Mouse (Mus musculus): ENCODE measurements at regions not wholly inside any gene's neighbourhood (a gene's known extent, or its start where the extent isn't known, plus 50 kb on each side); places are given as distances from the start of the nearest gene placed in this dataset.

- no peak overlapping the region for H3K4me2 ChIP-seq (replicated peaks)
- H3K36me3 ChIP-seq, result no peaks in the 10 kb centered on the region
- H3K4me1 ChIP-seq, result no peaks in the 10 kb centered on the region
- WGBS, result 77% methylated on average over 5 of the region's 5 CpGs
- no peak overlapping the region for H3K27ac ChIP-seq
- no peaks in the 10 kb centered on the region for H3K9me3 ChIP-seq (replicated peaks)
- ATAC-seq (ENCODE audit: low FRiP score), result no peak
- no peaks in the 10 kb centered on the region for H3K27me3 ChIP-seq
- H3K9ac ChIP-seq, result no peak overlapping the region
- no peak overlapping the region for H3K4me3 ChIP-seq
Measured at GRCm38 (mm10) chr2:124753717-124754116, 314.2 kb upstream of the Slc24a5 start.

DNA sequence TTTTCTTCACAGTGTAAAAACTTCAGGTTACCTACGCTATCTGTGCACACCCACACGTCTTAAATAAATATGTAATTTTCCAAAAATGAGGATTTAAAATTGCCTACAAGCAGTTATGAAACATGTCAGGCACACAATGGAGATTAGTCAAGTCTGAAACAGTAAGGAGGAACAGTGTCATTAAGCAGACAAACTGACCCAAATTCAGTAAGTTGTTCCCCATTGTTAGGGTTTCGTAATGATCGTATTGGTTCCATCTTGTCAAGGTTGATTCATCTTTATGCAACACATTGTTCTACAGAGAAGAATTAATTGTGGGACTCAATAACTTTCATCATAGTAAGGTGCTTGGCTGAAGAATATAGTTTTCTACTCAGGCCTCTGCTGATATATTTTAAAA is 312.7 kb upstream of the Slc24a5 start:
- no peak overlapping the region for H3K4me2 ChIP-seq (replicated peaks)
- H3K36me3 ChIP-seq, result no peaks in the 10 kb centered on the region
- no peak overlapping the region for H3K9ac ChIP-seq
- no peak overlapping the region for H3K4me3 ChIP-seq
- H3K27ac ChIP-seq, result no peak overlapping the region
- no peaks in the 10 kb centered on the region for H3K9me3 ChIP-seq (replicated peaks)
- no peaks in the 10 kb centered on the region for H3K27me3 ChIP-seq
- 95% methylated on average over 4 of the region's 4 CpGs for whole genome bisulfite sequencing
- H3K4me1 ChIP-seq, result no peaks in the 10 kb centered on the region
- no peak for ATAC-seq (ENCODE audit: low FRiP score)

DNA sequence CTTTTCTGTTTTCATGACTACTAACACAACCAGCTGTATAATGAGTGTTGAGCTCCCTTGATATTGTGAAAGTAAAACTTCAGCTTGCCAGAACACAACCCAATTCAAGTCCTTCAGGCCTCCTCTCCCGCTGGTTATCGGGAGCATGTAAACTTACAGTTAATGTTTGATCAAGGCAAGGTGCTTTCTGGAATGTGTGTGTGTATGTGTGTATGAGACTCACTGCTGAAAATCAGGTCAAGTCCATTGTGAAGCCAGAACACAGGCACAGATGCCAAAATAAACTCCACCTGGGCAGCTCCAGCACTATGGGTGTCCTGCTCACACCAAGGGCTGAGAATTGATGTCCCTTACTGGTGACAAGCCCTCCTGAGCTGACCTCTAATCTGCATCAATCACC is 308.9 kb upstream of the Slc24a5 start:
- Histone ChIP-seq H3K27me3 (no peaks in the 10 kb centered on the region), H3K36me3 (no peaks in the 10 kb centered on the region), H3K4me1 (peaks cover under 1% of the 10 kb centered on the region; the same call in 1 of the 2 replicates), H3K9me3 (replicated peaks) (no peaks in the 10 kb centered on the region), H3K27ac (no peak overlapping the region), H3K9ac (no peak overlapping the region), H3K4me2 (replicated peaks) (no peak overlapping the region), H3K4me3 (no peak overlapping the region)
- ATAC-seq (ENCODE audit: low FRiP score), result no peak
- 89% methylated on average over 2 of the region's 2 CpGs for WGBS

- 82% methylated on average over 7 of the region's 7 CpGs for WGBS
- H3K9me3 ChIP-seq (replicated peaks), result no peaks in the 10 kb centered on the region
- H3K27ac ChIP-seq, result no peak overlapping the region
- no peak for ATAC-seq (ENCODE audit: low FRiP score)
- no peaks in the 10 kb centered on the region for H3K27me3 ChIP-seq
- H3K36me3 ChIP-seq, result no peaks in the 10 kb centered on the region
- H3K4me1 ChIP-seq, result peaks cover 7% of the 10 kb centered on the region; the same call in 1 of the 2 replicates
- H3K4me3 ChIP-seq, result no peak overlapping the region
- H3K4me2 ChIP-seq (replicated peaks), result no peak overlapping the region
- H3K9ac ChIP-seq, result no peak overlapping the region
Measured at GRCm38 (mm10) chr2:124763650-124764049, 304.3 kb upstream of the Slc24a5 start.

DNA sequence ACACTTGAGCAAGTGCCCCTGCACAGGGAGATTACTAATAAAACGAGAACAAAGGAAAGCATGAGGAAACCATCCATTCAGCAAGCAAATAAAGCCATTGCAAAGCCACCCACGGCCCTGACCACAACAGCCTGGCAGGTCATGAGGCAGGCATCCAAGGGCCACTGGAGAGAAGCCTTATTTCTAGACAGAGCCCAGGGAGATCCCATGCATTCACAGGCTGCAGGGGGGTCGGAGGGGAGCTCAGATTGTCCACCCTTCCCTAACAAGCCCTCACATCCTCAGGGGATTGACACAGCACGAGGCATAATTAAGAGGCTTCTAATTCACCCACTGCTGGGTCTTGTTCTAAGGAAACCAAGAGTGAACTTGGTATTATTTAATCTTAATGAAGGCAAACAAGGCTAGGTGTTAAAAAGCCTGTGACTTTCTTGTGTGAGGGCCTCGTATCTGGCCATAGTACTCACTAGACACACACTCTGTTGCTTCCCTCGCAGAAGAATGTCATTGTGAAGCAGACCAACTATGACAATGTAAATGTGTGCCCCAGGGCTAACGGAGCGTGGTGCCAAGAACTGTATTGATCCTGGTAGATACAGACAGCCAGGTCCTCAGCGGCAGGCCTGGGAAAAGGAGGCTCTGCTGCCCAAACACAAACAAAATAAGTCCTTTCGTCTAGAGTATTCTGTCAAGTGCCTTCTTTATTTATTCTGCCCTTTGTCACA is 303.6 kb upstream of the Slc24a5 start:
- no peak overlapping the region for H3K4me3 ChIP-seq
- H3K4me2 ChIP-seq (replicated peaks), result no peak overlapping the region
- no peaks in the 10 kb centered on the region for H3K36me3 ChIP-seq
- ATAC-seq (ENCODE audit: low FRiP score), result peak; percentile 35; the same call in 1 of the 2 replicates
- WGBS, result 41% methylated on average over 10 of the region's 10 CpGs
- no peaks in the 10 kb centered on the region for H3K9me3 ChIP-seq (replicated peaks)
- H3K4me1 ChIP-seq, result peaks cover 7% of the 10 kb centered on the region; the same call in 1 of the 2 replicates
- no peak overlapping the region for H3K27ac ChIP-seq
- H3K27me3 ChIP-seq, result no peaks in the 10 kb centered on the region
- H3K9ac ChIP-seq, result no peak overlapping the region

- Histone ChIP-seq H3K36me3 (no peaks in the 10 kb centered on the region), H3K4me2 (replicated peaks) (no peak overlapping the region), H3K9ac (no peak overlapping the region), H3K9me3 (replicated peaks) (no peaks in the 10 kb centered on the region), H3K27me3 (no peaks in the 10 kb centered on the region), H3K27ac (no peak overlapping the region), H3K4me3 (no peak overlapping the region), H3K4me1 (peaks cover 12% of the 10 kb centered on the region)
- WGBS, result 91% methylated on average over 6 of the region's 6 CpGs
- no peak for ATAC-seq (ENCODE audit: low FRiP score)
Measured at GRCm38 (mm10) chr2:124769267-124769967, 298.5 kb upstream of the Slc24a5 start.

- ATAC-seq (ENCODE audit: low FRiP score), result no peak
- WGBS, result 71% methylated on average over 2 of the region's 2 CpGs
- Histone ChIP-seq H3K27ac (no peak overlapping the region), H3K36me3 (no peaks in the 10 kb centered on the region), H3K27me3 (no peaks in the 10 kb centered on the region), H3K4me3 (no peak overlapping the region), H3K9ac (no peak overlapping the region), H3K9me3 (replicated peaks) (no peaks in the 10 kb centered on the region), H3K4me1 (peaks cover 9% of the 10 kb centered on the region), H3K4me2 (replicated peaks) (no peak overlapping the region)
Measured at GRCm38 (mm10) chr2:124770028-124770427, 297.9 kb upstream of the Slc24a5 start.

- Histone ChIP-seq H3K27me3 (no peaks in the 10 kb centered on the region), H3K4me3 (no peak overlapping the region), H3K36me3 (no peaks in the 10 kb centered on the region), H3K9ac (no peak overlapping the region), H3K27ac (0 out of 2 replicates have a peak overlapping the region, but pooled peaks have one; percentile 60), H3K9me3 (replicated peaks) (no peaks in the 10 kb centered on the region), H3K4me1 (peaks cover 9% of the 10 kb centered on the region), H3K4me2 (replicated peaks) (no peak overlapping the region)
- 49% methylated on average over 11 of the region's 11 CpGs for WGBS
- ATAC-seq (ENCODE audit: low FRiP score), result no peak
Measured at GRCm38 (mm10) chr2:124772055-124772708, 295.7 kb upstream of the Slc24a5 start.

DNA sequence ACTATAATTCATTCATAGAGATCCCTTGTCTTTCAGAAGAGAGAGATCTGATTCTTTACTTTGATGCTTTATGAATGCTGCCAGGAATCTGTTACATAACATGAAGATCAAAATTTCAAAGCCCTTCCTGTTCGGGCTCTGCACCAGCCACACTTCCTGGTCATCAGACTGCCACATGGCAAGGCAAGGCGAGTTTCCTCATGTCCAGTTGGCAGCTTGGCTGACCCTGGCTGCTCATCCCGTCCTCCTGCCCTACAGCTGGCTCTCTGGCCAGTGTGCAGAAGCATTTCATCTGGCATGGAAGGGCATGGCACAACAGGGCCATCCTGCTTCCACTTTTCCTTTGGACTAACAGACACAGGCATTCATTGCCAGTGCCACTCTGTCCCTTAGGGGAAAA is 292.2 kb upstream of the Slc24a5 start:
- Histone ChIP-seq H3K36me3 (no peaks in the 10 kb centered on the region), H3K27ac (no peak overlapping the region), H3K9me3 (replicated peaks) (no peaks in the 10 kb centered on the region), H3K27me3 (no peaks in the 10 kb centered on the region), H3K4me1 (peaks cover 12% of the 10 kb centered on the region), H3K4me2 (replicated peaks) (no peak overlapping the region), H3K4me3 (no peak overlapping the region), H3K9ac (no peak overlapping the region)
- 63% methylated on average over 3 of the region's 3 CpGs for WGBS
- ATAC-seq (ENCODE audit: low FRiP score), result no peak

GRCm38 (mm10) chr2:124792633-124793036 is 275.3 kb upstream of the Slc24a5 start:
- Histone ChIP-seq H3K27ac (no peak overlapping the region), H3K4me3 (no peak overlapping the region), H3K36me3 (no peaks in the 10 kb centered on the region), H3K9ac (no peak overlapping the region), H3K4me1 (peaks cover 4% of the 10 kb centered on the region; the same call in 1 of the 2 replicates), H3K4me2 (replicated peaks) (no peak overlapping the region), H3K9me3 (replicated peaks) (no peaks in the 10 kb centered on the region), H3K27me3 (no peaks in the 10 kb centered on the region)
- WGBS, result 56% methylated on average over 7 of the region's 7 CpGs
- ATAC-seq (ENCODE audit: low FRiP score), result no peak

DNA sequence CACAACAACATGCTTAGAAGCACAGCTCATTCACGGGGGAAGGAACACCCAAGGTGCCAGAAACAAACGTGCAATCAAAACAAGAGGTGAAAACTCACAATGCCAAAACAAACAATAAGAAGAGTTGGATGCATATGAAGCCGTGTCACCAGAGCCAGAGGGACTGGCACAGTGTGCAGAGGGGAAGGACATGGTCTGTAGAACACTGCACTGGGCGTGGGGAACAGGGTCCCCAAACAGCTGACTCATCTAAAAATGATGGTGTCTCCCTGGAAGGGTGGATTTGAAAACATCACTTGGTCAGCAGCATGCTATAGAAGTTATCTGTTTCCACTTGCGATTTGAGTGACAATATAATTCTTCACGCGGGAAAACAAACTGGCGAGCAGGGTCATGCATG is 256.2 kb upstream of the Slc24a5 start:
- Histone ChIP-seq H3K9ac (no peak overlapping the region), H3K36me3 (no peaks in the 10 kb centered on the region), H3K27me3 (no peaks in the 10 kb centered on the region), H3K4me3 (no peak overlapping the region), H3K27ac (no peak overlapping the region), H3K9me3 (replicated peaks) (no peaks in the 10 kb centered on the region), H3K4me2 (replicated peaks) (no peak overlapping the region), H3K4me1 (no peaks in the 10 kb centered on the region)
- ATAC-seq (ENCODE audit: low FRiP score), result no peak
- 84% methylated on average over 8 of the region's 8 CpGs for WGBS

DNA sequence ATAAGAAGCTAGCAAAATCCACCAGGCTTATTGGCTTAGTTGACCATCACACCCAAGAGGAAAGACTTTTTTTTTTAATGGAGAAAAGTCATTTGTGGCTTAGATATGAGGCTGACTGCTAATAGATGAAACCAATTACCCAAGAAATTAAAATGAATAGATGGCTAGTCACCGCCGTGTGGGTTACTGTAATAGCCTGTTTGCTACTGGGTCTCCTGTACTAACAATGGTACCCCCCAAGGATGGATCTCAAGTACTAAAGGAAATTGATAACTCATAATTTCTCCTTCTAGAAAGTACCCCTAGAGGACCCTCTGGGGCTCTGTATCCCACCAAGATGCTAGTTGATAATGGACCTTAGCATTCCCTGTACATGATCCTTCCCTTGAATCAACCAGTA is 251.1 kb upstream of the Slc24a5 start:
- no peak for ATAC-seq (ENCODE audit: low FRiP score)
- Histone ChIP-seq H3K9ac (no peak overlapping the region), H3K27me3 (no peaks in the 10 kb centered on the region), H3K4me3 (no peak overlapping the region), H3K27ac (no peak overlapping the region), H3K36me3 (no peaks in the 10 kb centered on the region), H3K4me1 (no peaks in the 10 kb centered on the region), H3K4me2 (replicated peaks) (no peak overlapping the region), H3K9me3 (replicated peaks) (no peaks in the 10 kb centered on the region)
- WGBS, result 88% methylated on average over 2 of the region's 2 CpGs
